Mouse (Mus musculus) gastrocnemius, postnatal 4 days (tissue): Measurements from ENCODE around the gene Tdo2. TPM values are rescaled to one million over a fixed set of nuclear protein-coding genes. Genes with fewer than 3 reads are reported as not detected.

Experiments used
- DNase-seq, 2 experiments: peaks; one replicate each; pipeline ENCODE4 v3.0.0; 2021 to 2022; ENCODE audit warnings: low spot score in 2 of 2, mixed read lengths in 2 of 2
- long read RNA-seq, 2 experiments: library from polyadenylated mRNA; stranded (forward); transcript quantifications; one replicate each; pipeline ENCODE4 v2.0.0; 2021
- total RNA-seq, 2 experiments: library from RNA; stranded (reverse); gene quantifications; 2 replicates each; pipeline ENCODE4 v1.2.3; 2021

Tdo2 gene
- under 1 TPM in 1 of 2 experiments, not detected in 1; 0.26 TPM for total RNA-seq
- long read RNA-seq, experiment 1 = 0 reads
- long read RNA-seq, experiment 2 = 0 reads

- no peak for DNase-seq
These were observed at the start of gene Tdo2 for GRCm38 (mm10) chr3:81976102-81976501. Gene Tdo2, minus strand, starts transcription at chr3:81976202.

- no peak for DNase-seq
These were observed 47.1 kb upstream of the Tdo2 start for GRCm38 (mm10) chr3:82023065-82023464.

DNA sequence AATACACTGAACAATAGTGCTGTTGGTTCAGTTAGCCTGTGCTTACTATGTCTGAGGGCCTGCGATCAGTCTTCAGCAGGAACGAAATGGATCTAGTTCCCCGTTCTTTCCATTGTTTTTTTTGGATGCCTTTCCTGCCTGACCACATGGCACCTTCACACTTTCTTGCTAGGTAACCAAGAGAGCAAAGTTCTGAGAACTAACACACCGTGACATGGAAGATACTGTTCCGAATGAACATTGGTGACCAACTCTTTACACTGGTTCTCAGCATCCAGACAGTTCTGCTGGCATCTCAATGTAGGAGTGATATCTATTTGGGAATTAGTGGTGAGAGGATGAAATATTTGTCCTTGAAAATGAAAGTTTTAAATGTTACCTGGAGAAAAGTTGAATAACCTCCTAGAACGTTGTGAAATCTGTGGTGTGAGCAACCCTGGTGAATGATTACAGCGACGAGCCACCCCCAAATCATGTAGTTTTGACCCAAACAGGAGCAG is 46.5 kb upstream of the Tdo2 start:
- DNase-seq = no peak

GRCm38 (mm10) chr3:82014148-82014703 is 38.2 kb upstream of the Tdo2 start:
- no peak for DNase-seq

- DNase-seq = no peak
These were observed 31.0 kb upstream of the Tdo2 start for GRCm38 (mm10) chr3:82007002-82007401.

- DNase-seq = no peak
These were observed 20.0 kb upstream of the Tdo2 start for GRCm38 (mm10) chr3:81995988-81996387.

GRCm38 (mm10) chr3:81995371-81995770 is 19.4 kb upstream of the Tdo2 start:
- no peak for DNase-seq

DNA sequence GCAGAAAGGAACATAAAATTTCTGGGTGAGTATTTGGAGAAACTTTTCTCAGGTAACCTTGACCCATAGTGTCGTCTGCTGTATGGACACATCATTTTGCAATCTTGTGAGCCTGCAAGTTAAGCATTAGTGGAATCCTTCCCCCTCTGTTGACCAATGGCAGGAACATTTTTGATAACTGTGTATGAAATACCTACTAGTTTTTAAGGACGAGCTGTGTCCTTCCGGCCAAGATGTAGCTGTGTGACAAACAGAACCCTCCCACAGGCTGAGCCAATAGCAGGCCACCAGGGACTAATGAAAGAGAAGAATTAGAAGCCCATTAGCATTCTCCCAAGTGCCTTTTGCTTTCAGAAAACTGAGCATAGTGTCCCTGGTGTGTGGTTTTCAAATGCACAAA is 14.5 kb upstream of the Tdo2 start:
- no peak for DNase-seq

DNA sequence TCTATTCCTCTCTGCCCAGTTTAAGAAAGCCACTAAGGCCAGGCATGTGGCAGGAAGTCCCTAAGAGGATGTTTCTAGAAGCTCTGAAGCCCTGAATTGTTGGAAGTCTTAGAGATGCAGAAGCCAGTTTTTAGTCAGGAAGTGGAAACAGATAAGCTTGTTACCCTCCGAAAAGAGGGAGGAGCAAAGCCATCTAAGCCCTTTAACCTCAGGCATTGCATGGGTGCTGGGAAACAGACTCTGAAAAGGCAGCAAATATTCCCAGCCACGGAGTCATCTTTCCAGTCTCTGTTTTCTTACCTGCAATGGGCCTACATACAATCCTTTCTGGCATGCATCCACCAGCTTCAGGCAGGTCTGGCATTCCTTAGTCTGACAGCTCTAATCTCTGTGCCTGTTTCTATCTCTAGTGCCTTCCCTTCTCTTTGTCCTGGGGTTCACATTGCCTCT is 13.7 kb upstream of the Tdo2 start:
- DNase-seq = no peak

GRCm38 (mm10) chr3:81987628-81988027 is 11.6 kb upstream of the Tdo2 start:
- DNase-seq = no peak

- DNase-seq = no peak
These were observed 10.1 kb upstream of the Tdo2 start for GRCm38 (mm10) chr3:81986103-81986502.

- DNase-seq = no peak
These were observed 9.1 kb upstream of the Tdo2 start for GRCm38 (mm10) chr3:81985100-81985499.

DNA sequence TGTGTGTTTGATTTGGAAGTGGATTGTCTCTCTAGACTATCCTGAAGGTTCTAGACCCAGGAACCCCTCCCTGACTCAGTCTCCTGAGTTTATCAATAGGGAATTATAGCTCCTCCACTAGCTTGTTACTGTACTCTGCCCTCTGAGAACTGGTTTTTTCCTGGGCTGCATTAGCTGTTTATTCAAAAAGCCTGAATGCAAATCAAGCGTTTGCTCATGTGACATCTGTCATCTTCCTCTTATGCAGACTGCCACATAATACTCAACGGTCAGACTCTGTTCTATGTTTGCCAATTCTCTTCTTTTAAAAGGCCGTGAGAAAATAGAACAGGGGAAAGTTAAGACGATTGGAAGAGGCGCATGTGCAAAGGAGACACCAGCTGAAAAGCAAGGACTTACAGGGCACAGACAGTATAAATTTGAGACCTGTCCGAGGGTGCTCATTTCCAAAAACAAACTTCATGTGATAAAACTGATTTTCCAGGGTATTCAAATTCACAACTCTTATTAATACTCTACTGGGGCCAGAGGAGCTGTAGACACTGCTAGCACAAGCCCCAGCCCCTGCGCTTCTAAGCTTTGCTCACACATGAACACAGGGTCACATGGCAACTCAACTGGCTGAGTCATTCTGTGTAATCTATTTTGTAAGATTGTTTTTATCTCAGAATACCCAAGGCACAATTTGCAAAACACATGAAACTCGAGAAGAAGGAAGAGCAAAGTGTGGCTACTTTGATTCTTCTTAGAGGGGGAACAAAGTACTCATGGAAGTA is 7.3 kb upstream of the Tdo2 start:
- no peak for DNase-seq

DNA sequence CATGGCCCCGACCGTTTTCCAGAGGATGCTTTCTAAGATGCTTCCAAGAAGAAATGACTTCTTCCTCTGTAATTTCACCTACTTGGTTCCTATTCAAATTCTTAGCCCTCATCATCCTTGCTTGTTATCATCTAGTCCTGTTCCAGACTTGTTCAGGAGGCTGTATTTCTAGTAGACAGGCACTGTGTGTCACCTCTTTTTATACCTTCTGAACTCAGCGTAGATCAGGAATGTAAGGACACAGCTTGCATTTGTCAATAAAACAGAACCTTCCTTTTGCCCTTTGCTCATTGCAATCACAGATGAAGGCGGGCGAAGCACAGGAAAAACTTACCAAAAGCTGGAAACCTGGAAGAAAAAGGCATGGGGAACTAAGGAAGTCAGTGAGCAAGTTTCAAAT is 6.0 kb upstream of the Tdo2 start, which contains the start of gene Asic5:
Asic5 (plus strand) TSS at position 301 of the 400 bp plus-strand sequence.
- DNase-seq = no peak

GRCm38 (mm10) chr3:81981576-81981975 is 5.6 kb upstream of the Tdo2 start:
- DNase-seq = no peak

DNA sequence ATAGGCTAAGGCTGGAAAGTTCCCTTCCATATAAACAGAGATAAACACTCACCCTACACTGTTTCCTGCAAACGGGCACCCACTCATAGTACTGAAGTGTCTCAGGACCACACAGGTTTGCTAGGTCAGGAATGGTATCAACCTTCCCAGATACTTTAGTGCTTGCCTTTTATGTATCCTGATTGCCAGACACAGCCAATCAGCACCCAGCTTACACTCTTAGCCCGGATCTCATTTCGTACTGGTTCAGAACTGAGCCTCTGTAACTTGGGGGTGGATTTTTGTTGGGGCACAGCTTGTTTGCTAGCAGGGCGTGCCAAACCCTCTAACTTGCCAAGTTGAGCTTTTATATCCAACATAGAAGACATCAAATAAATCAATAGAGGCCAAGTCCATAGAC is 395 bp downstream of the Tdo2 start:
- no peak for DNase-seq

GRCm38 (mm10) chr3:81964596-81964995 is 11.4 kb downstream of the Tdo2 start:
- no peak for DNase-seq

GRCm38 (mm10) chr3:81963768-81964167 is 12.2 kb downstream of the Tdo2 start:
- DNase-seq = no peak

DNA sequence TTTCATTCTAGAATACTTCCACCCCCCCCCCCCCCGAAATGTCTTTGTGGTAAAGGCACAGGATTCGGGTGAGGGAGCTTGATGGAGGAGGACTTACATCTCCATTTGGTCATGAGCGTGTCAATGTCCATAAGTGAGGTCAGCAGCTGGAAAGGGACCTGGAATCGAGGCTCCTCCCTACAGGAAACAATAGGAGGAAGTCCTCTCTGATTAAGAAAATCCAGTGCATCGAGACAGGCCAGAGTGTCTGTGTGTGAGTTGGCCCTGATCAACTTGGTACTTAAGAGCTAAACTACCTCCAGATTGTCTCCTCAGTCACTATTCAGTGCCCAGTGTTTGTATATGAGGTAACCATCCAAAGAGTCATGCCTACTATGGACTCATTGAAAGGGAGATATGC is 14.7 kb downstream of the Tdo2 start:
- DNase-seq = no peak

GRCm38 (mm10) chr3:81957484-81957883 is 18.5 kb downstream of the Tdo2 start:
- DNase-seq = no peak

DNA sequence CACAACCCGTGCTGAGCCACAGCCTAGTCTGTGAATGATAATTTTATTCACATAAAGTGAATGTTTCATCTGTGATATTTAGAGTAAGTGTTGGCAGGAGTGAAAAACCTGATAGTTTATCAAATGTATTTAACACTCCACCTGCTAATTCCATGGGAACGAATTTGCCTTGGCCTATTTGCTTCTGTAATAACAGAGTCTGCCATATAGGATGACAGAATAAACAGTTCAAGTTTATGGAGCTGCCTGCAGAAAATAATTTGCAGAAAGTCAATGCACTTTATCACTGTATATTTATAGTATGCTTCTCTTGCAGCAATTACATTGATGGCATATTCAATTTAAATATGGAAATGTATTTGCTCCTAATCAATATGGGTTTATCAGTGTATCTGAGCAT is 24.2 kb downstream of the Tdo2 start:
- DNase-seq = no peak

DNA sequence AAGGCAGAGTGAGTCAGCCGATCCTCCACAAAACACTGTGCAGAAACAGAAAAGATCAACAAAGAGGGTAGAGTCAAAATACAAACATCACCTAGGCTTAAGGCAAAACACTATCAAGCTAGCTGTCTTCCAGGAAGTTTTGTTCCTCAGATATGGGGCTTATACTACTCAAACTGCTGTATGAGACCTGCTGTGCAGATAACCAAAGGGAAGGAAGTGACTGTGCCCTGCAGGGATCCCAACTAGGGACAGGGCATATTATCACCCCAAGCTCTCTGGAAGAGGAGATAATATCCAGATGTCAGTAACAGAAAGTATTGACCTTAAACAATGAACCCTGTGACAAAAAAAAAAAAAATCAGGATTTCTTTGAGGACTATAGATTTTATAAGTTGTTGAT is 27.0 kb downstream of the Tdo2 start:
- no peak for DNase-seq
